Mouse (Mus musculus): ENCODE measurements around the gene 2310061I04Rik. TPM values are rescaled to one million over a fixed set of nuclear protein-coding genes. Genes with fewer than 3 reads are reported as not detected.
A peak's percentile ranks its signal among the peaks of the same experiment; 100 is the strongest.

Gene 2310061I04Rik
- polyA plus RNA-seq, 1 experiment = 35.4 TPM

GRCm38 (mm10) chr17:35929534-35929933, 32.3 kb upstream of the 2310061I04Rik start:
- Histone ChIP-seq H3K27ac (ENCODE audit: insufficient read depth, low read length) (no peak overlapping the region), H3K27me3 (ENCODE audit: control insufficient read depth, insufficient read depth, low read length) (no peaks in the 10 kb centered on the region), H3K4me1 (ENCODE audit: control insufficient read depth, insufficient read depth, insufficient read length) (no peaks in the 10 kb centered on the region), H3K4me3 (ENCODE audit: extremely low read depth, insufficient read depth, insufficient read length) (no peak overlapping the region), H3K36me3 (ENCODE audit: control insufficient read depth, insufficient read depth, low read length) (peaks cover 45% of the 10 kb centered on the region)
- no peak for DNase-seq (ENCODE audit: low read depth in 1 of 2, low spot score in 2 of 2)
- no peak for TF ChIP-seq POLR2A (IDR thresholded peaks at IDR 0.05; ENCODE audit: low read depth, low read length)
- TF ChIP-seq CTCF (IDR thresholded peaks at IDR 0.05; ENCODE audit: extremely low read depth, insufficient read depth, insufficient read length, insufficient replicate concordance) = no peak
- WGBS = 100% methylated on average over 2 of the region's 2 CpGs

- no peak overlapping the region for H3K4me3 ChIP-seq (ENCODE audit: extremely low read depth, insufficient read depth, insufficient read length)
- peaks cover 50% of the 10 kb centered on the region for H3K36me3 ChIP-seq (ENCODE audit: control insufficient read depth, insufficient read depth, low read length)
- TF ChIP-seq CTCF (IDR thresholded peaks at IDR 0.05; ENCODE audit: extremely low read depth, insufficient read depth, insufficient read length, insufficient replicate concordance) = no peak
- no peak for TF ChIP-seq POLR2A (IDR thresholded peaks at IDR 0.05; ENCODE audit: low read depth, low read length)
- no peaks in the 10 kb centered on the region for H3K27me3 ChIP-seq (ENCODE audit: control insufficient read depth, insufficient read depth, low read length)
- DNase-seq (ENCODE audit: low read depth in 1 of 2, low spot score in 2 of 2) = no peak
- no peaks in the 10 kb centered on the region for H3K4me1 ChIP-seq (ENCODE audit: control insufficient read depth, insufficient read depth, insufficient read length)
- 80% methylated on average over 1 of the region's 1 CpGs for WGBS
- no peak overlapping the region for H3K27ac ChIP-seq (ENCODE audit: insufficient read depth, low read length)
Observed at GRCm38 (mm10) chr17:35927471-35927870, 30.2 kb upstream of the 2310061I04Rik start.

DNA sequence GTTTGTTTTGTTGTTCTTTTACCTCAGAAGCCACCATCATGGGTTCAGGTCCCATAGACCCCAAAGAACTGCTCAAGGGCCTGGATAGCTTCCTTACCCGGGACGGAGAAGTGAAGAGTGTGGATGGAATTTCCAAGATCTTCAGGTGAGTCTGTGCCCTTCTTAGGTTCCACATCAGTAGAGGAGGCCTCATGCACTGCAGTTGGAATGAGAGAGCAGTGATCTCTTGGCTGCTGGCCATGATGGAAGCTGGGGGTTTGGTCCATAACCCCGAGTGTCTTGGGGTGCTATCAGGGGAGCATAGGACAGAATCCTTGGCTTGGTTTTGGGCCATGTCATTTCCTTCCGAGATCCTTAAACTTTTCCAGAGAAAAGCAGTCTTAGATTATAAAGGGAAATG, 26.1 kb upstream of the 2310061I04Rik start:
- Histone ChIP-seq H3K4me1 (ENCODE audit: control insufficient read depth, insufficient read depth, insufficient read length) (peaks cover 5% of the 10 kb centered on the region), H3K27me3 (ENCODE audit: control insufficient read depth, insufficient read depth, low read length) (no peaks in the 10 kb centered on the region), H3K36me3 (ENCODE audit: control insufficient read depth, insufficient read depth, low read length) (peaks cover 26% of the 10 kb centered on the region), H3K4me3 (ENCODE audit: extremely low read depth, insufficient read depth, insufficient read length) (no peak overlapping the region), H3K27ac (ENCODE audit: insufficient read depth, low read length) (no peak overlapping the region)
- no peak for DNase-seq (ENCODE audit: low read depth in 1 of 2, low spot score in 2 of 2)
- WGBS = 93% methylated on average over 4 of the region's 4 CpGs
- TF ChIP-seq POLR2A (IDR thresholded peaks at IDR 0.05; ENCODE audit: low read depth, low read length) = no peak
- no peak for TF ChIP-seq CTCF (IDR thresholded peaks at IDR 0.05; ENCODE audit: extremely low read depth, insufficient read depth, insufficient read length, insufficient replicate concordance)

DNA sequence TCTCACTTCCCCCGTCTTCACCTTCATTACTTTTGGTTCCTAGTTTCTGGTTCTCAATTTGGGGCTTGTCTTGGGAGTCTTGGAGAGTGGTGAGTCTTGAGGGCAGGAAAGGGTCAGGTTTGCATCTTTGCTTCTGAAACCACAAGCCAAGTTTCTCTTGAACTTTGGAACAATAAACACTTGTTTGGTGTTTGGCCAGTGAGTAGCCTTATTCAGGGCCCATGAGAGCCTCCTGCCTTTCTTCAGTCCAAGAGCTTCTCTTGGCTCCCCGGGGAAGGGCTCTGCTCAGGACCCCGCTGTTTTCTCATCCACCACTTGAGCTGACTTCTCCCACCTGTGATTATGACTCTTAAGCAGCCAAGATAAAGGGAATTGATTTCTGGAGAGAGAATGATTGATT, 25.3 kb upstream of the 2310061I04Rik start:
- no peak overlapping the region for H3K4me3 ChIP-seq (ENCODE audit: extremely low read depth, insufficient read depth, insufficient read length)
- no peak for DNase-seq (ENCODE audit: low read depth in 1 of 2, low spot score in 2 of 2)
- peaks cover 24% of the 10 kb centered on the region for H3K36me3 ChIP-seq (ENCODE audit: control insufficient read depth, insufficient read depth, low read length)
- H3K27ac ChIP-seq (ENCODE audit: insufficient read depth, low read length) = no peak overlapping the region
- no peaks in the 10 kb centered on the region for H3K27me3 ChIP-seq (ENCODE audit: control insufficient read depth, insufficient read depth, low read length)
- peaks cover 5% of the 10 kb centered on the region for H3K4me1 ChIP-seq (ENCODE audit: control insufficient read depth, insufficient read depth, insufficient read length)
- TF ChIP-seq CTCF (IDR thresholded peaks at IDR 0.05; ENCODE audit: extremely low read depth, insufficient read depth, insufficient read length, insufficient replicate concordance) (no peak), POLR2A (IDR thresholded peaks at IDR 0.05; ENCODE audit: low read depth, low read length) (no peak)
- 68% methylated on average over 3 of the region's 3 CpGs for WGBS

- WGBS = 87% methylated on average over 4 of the region's 4 CpGs
- Histone ChIP-seq H3K4me1 (ENCODE audit: control insufficient read depth, insufficient read depth, insufficient read length) (peaks cover 5% of the 10 kb centered on the region), H3K4me3 (ENCODE audit: extremely low read depth, insufficient read depth, insufficient read length) (no peak overlapping the region), H3K36me3 (ENCODE audit: control insufficient read depth, insufficient read depth, low read length) (peaks cover 27% of the 10 kb centered on the region), H3K27ac (ENCODE audit: insufficient read depth, low read length) (no peak overlapping the region), H3K27me3 (ENCODE audit: control insufficient read depth, insufficient read depth, low read length) (no peaks in the 10 kb centered on the region)
- TF ChIP-seq CTCF (IDR thresholded peaks at IDR 0.05; ENCODE audit: extremely low read depth, insufficient read depth, insufficient read length, insufficient replicate concordance) (no peak), POLR2A (IDR thresholded peaks at IDR 0.05; ENCODE audit: low read depth, low read length) (no peak)
- DNase-seq (ENCODE audit: low read depth in 1 of 2, low spot score in 2 of 2) = no peak
Observed at GRCm38 (mm10) chr17:35921710-35922109, 24.5 kb upstream of the 2310061I04Rik start.

- peaks cover 22% of the 10 kb centered on the region for H3K36me3 ChIP-seq (ENCODE audit: control insufficient read depth, insufficient read depth, low read length)
- peaks cover 5% of the 10 kb centered on the region for H3K4me1 ChIP-seq (ENCODE audit: control insufficient read depth, insufficient read depth, insufficient read length)
- no peak for DNase-seq (ENCODE audit: low read depth in 1 of 2, low spot score in 2 of 2)
- no peak overlapping the region for H3K27ac ChIP-seq (ENCODE audit: insufficient read depth, low read length)
- H3K4me3 ChIP-seq (ENCODE audit: extremely low read depth, insufficient read depth, insufficient read length) = no peak overlapping the region
- WGBS = 87% methylated on average over 5 of the region's 5 CpGs
- no peak for TF ChIP-seq POLR2A (IDR thresholded peaks at IDR 0.05; ENCODE audit: low read depth, low read length)
- TF ChIP-seq CTCF (IDR thresholded peaks at IDR 0.05; ENCODE audit: extremely low read depth, insufficient read depth, insufficient read length, insufficient replicate concordance) = no peak
- H3K27me3 ChIP-seq (ENCODE audit: control insufficient read depth, insufficient read depth, low read length) = no peaks in the 10 kb centered on the region
Observed at GRCm38 (mm10) chr17:35920862-35921562, 23.8 kb upstream of the 2310061I04Rik start.

GRCm38 (mm10) chr17:35920384-35920783, 23.2 kb upstream of the 2310061I04Rik start:
- DNase-seq (ENCODE audit: low read depth in 1 of 2, low spot score in 2 of 2) = no peak
- WGBS = 56% methylated on average over 1 of the region's 1 CpGs
- Histone ChIP-seq H3K4me1 (ENCODE audit: control insufficient read depth, insufficient read depth, insufficient read length) (peaks cover 8% of the 10 kb centered on the region), H3K36me3 (ENCODE audit: control insufficient read depth, insufficient read depth, low read length) (peaks cover 22% of the 10 kb centered on the region), H3K4me3 (ENCODE audit: extremely low read depth, insufficient read depth, insufficient read length) (no peak overlapping the region), H3K27me3 (ENCODE audit: control insufficient read depth, insufficient read depth, low read length) (no peaks in the 10 kb centered on the region), H3K27ac (ENCODE audit: insufficient read depth, low read length) (peak overlapping the region; percentile 75; the same call in 1 of the 2 replicates)
- no peak for TF ChIP-seq POLR2A (IDR thresholded peaks at IDR 0.05; ENCODE audit: low read depth, low read length)
- TF ChIP-seq CTCF (IDR thresholded peaks at IDR 0.05; ENCODE audit: extremely low read depth, insufficient read depth, insufficient read length, insufficient replicate concordance) = no peak

Data from spleen, adult 2 months (tissue).